Mouse (Mus musculus) kidney, adult 18-20 months (tissue): ENCODE measurements around the gene Lcp1.

Experiments used
- DNase-seq: peaks from one replicate; pipeline ENCODE4 v3.0.0; 2021

Gene Lcp1

GRCm38 (mm10) chr14:75213752-75214151 is 82.9 kb downstream of the Lcp1 start:
- no peak for DNase-seq

GRCm38 (mm10) chr14:75218843-75219242 is 87.9 kb downstream of the Lcp1 start:
- no peak for DNase-seq

GRCm38 (mm10) chr14:75219250-75219913 is 88.5 kb downstream of the Lcp1 start:
- DNase-seq, result no peak

DNA sequence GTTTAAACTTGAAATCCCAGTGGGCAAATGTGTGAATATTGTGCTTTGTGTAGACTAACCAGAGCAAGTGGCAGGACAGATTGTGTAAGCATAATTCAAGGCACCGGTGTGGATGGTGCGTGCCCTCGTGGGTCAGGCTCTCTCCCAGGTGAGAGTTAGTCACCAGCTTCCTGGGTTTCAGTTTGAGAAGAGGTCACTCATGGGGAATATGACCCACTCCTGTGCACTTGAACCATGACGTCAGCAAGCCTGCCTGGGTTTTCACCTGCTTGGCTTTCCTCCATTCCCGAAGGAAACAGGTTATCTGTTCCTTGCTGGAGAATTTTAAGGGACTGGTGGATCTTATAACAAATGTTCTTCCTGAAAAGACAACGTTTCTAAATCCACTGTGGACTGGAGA is 91.5 kb downstream of the Lcp1 start:
- no peak for DNase-seq

DNA sequence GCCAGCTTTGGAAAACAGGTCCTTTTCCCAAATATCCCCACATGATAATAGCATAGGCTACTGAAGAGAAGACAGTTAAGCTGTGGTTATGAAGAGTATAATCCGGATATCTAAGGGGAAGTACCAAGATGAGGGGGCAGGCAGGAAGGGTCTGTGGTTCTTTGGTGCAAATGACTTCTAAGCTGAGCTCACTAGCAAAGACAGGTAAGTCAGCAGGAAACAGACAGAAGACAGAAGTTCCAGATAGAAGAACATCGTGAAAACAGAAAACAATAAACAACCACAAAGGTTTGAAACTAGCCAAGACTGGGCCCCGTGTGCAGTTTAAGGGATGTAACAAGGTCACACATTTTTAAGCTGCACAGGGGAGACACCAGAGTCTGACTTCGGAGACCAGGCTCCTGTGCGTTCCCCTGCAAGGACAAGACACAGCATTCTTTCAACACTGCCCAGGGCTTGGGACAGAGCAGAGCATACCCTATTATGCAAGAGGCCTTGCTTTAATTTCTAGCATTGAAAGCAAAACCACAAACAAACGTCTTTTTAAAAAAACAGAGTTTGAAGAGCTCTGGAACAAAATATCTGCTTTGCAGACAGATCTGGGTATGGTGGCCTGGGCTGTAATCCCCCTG is 96.7 kb downstream of the Lcp1 start:
- DNase-seq, result no peak

- DNase-seq, result peak; percentile 14
Observed at GRCm38 (mm10) chr14:75229834-75230233, 98.9 kb downstream of the Lcp1 start.

DNA sequence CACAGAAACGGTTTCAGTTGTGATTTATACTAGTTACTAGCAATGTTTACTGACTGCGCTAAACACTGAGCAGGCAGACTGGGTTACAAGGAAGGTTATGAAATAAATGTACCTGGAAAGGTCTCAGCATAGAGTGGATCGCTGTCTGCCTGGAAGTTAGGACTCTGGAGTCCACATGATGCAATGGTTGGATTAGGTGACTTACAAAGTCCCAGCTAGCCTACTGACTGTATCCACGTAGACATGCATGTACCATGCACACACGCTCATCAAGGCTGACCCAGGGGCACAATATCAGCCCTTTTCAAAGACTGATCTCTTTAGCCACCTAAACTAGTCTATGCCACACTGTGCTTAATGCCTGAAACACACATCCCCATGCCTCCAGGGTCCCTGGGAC is 102.2 kb downstream of the Lcp1 start:
- no peak for DNase-seq

DNA sequence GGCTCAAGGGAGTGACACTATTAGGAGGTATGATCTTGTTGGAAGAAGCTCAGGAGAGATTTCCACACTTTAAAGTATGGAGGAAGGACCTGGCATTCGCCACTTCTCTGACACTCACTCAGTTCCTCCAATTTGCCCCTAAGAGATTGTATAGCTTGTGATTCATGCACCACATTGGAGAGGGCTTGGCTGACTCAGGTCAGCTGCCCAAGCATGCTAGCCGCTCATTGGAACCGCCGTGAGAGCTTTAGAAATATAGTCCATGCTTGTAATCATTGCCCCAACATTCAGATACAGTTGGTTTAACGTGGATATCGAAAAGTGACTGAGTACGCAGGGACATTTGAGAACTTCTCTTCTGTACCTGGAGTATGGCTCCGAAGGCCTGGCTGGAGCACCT is 104.7 kb downstream of the Lcp1 start:
- DNase-seq, result no peak

DNA sequence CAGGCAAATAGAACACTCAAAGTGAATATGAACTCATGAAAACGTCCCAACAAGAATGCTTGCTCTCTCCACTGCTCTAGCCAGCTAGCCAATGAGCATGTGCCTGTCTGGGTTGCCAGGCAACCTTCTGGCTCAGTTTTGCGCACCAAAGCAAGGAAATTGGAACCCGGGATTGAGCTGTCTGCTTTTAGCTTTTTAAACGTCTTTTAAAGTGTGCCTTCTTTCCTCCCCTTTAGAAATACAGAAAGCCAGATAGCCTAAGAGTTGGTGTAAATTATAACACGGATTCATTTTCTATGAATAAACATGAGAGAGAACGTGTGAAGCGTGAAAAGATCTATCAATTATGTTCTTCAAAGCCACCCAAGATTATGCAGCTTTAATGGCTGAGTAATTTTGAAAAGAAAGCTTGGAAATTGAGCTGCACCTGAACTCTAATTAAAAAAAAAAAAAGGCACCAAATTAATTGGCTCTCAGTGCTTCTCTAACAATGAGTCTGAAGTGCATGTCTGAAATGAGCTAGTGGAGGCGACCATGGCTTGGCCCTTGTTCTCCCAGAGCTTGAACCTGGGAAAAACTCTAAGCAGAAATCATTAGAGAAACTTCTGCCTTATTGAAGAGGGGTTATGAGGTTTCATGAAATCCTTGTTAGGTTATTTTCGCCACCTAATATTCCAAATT is 105.2 kb downstream of the Lcp1 start:
- DNase-seq, result peak; percentile 6

- DNase-seq, result no peak
Observed at GRCm38 (mm10) chr14:75236636-75237003, 105.7 kb downstream of the Lcp1 start.

- DNase-seq, result no peak
Observed at GRCm38 (mm10) chr14:75237096-75237495, 106.2 kb downstream of the Lcp1 start.

GRCm38 (mm10) chr14:75238054-75238692 is 107.3 kb downstream of the Lcp1 start:
- DNase-seq, result no peak

DNA sequence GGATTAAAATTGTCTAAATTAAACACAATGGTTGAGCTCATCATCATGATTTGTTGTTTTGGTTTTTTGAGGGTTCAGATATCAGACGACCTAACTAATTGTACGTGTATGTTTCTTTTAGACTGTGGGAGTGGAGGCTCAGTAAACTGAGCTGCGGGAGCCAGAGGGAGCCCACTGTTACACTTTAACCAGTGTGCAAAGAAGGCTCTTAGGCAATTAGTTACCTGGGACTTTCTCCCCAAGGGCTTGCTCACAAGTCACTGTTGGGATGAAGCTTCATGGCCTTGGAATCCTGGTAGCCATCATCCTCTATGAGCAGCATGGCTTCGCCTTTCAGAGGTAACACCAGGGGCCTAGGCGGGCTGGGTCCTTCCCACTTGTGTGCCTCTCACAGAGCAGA is 111.2 kb downstream of the Lcp1 start, which contains the start of gene Cpb2:
Gene Cpb2, plus strand, starts transcription at position 201 of the 400 bp plus-strand sequence.
- peak; percentile 25 for DNase-seq

GRCm38 (mm10) chr14:75246024-75247000 is 115.4 kb downstream of the Lcp1 start:
- DNase-seq, result no peak

- no peak for DNase-seq
Observed at GRCm38 (mm10) chr14:75250432-75250831, 119.5 kb downstream of the Lcp1 start.

DNA sequence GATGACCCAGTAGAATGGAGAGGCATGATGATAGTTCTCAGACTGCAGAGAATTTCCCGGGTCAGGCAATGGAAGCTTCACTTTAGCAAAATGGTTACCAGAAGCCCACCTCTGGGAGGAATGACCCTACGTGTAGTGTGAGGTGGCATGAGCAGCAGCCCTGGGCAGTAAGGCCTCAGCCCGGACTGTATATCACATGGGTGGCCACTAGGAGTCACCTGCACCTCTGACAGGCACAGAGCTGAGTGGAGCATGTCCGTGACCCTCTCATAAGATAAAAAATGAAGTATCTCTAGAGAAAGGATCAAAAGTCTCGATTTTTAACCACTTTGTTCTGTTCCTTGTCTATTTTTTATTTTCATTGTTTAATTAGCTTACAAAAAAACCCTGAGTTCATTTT is 125.6 kb downstream of the Lcp1 start:
- peak; percentile 6 for DNase-seq

- DNase-seq, result no peak
Observed at GRCm38 (mm10) chr14:75269531-75269930, 138.6 kb downstream of the Lcp1 start.

- DNase-seq, result no peak
Observed at GRCm38 (mm10) chr14:75279716-75280115, 148.8 kb downstream of the Lcp1 start.

DNA sequence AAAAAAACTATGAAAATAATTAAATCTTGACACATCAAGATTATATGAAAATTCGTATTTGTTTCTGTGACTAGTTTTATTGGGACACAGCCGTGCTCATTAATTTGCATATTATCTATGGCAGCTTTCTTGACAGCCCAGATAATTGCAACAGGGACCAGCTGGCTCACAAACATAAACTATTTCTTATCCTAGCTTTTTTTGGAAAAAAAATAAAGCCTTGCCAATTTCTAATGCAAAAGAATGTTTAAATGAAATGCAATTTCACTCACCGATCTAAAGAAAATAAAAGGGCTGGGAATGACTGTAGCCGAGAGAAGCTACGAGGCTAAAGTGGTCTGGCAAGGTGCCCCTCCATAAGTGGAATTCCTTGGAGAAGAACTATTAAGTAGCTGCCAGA is 149.5 kb downstream of the Lcp1 start:
- no peak for DNase-seq
